24 mouse cellular contexts compared by ENCODE assay signal in genomic region chr3:41075376-41075775, GRCm38 (mm10). TPM values are rescaled to one million over a fixed set of nuclear protein-coding genes. Genes with fewer than 3 reads are reported as not detected.
A peak's percentile ranks its signal among the peaks of the same experiment; 100 is the strongest.
DNase-seq lines count a peak whose midpoint lies in the region; ATAC-seq and TF ChIP-seq lines count a peak whose summit lies in the region.
"Had no signal": no experiment of that assay in that cellular context is flagged by ENCODE, and none has a peak within 500 bp of the region (broad histone marks: within the 10 kb centered on the region; RNA-seq: fewer than 3 reads in every experiment).

No protein-coding gene starts in this region.

- 74% methylated on average over 8 of the region's 8 CpGs for WGBS in heart, embryonic 12.5 days
- WGBS in heart, embryonic 14.5 days = 53% methylated on average over 8 of the region's 8 CpGs
- 38% methylated on average over 8 of the region's 8 CpGs for WGBS in heart, postnatal 0 days

- no peaks in the 10 kb centered on the region for H3K27me3 ChIP-seq in heart, embryonic 12.5 days (replicated peaks)
- no peaks in the 10 kb centered on the region for H3K27me3 ChIP-seq in heart, embryonic 14.5 days (ENCODE audit: control insufficient read depth, insufficient read depth, low read length)
- no peaks in the 10 kb centered on the region for H3K27me3 ChIP-seq in heart, postnatal 0 days (ENCODE audit: control insufficient read depth, insufficient read depth, low read length)
- H3K27me3 ChIP-seq: embryonic facial prominence, embryonic 13.5 days; forebrain, embryonic 12.5 days; forebrain, embryonic 15.5 days; hindbrain, embryonic 12.5 days; hindbrain, embryonic 15.5 days had no signal

- H3K9me3 ChIP-seq in heart, embryonic 12.5 days (replicated peaks) = no peaks in the 10 kb centered on the region
- H3K9me3 ChIP-seq in heart, embryonic 14.5 days (ENCODE audit: control insufficient read depth, low read length) = no peaks in the 10 kb centered on the region
- H3K9me3 ChIP-seq in heart, postnatal 0 days (replicated peaks; ENCODE audit: control insufficient read depth, low read length) = no peaks in the 10 kb centered on the region
- H3K9me3 ChIP-seq: embryonic facial prominence, embryonic 10.5 days; embryonic facial prominence, embryonic 13.5 days; forebrain, embryonic 12.5 days; forebrain, embryonic 15.5 days; hindbrain, embryonic 12.5 days; hindbrain, embryonic 15.5 days had no signal

- H3K4me1 ChIP-seq in heart, embryonic 12.5 days (replicated peaks) = peaks cover 20% of the 10 kb centered on the region
- peaks cover 3 to 34% of the 10 kb centered on the region in 2 experiments; a peak in 3 of 4 replicates for H3K4me1 ChIP-seq in heart, embryonic 14.5 days (ENCODE audit: control insufficient read depth in 2 of 2, insufficient read depth in 2 of 2, low read length in 2 of 2)
- peaks cover 22% of the 10 kb centered on the region for H3K4me1 ChIP-seq in heart, postnatal 0 days (ENCODE audit: control insufficient read depth, insufficient read depth)
- H3K4me1 ChIP-seq: hindbrain, embryonic 12.5 days had no signal

- H3K9ac ChIP-seq in heart, embryonic 12.5 days = no peak overlapping the region
- peak overlapping the region; percentile 6; the same call in 1 of the 2 replicates for H3K9ac ChIP-seq in heart, embryonic 14.5 days (ENCODE audit: low read length)
- H3K9ac ChIP-seq in heart, postnatal 0 days (replicated peaks; ENCODE audit: low read depth, low read length) = no peak overlapping the region
- H3K9ac ChIP-seq: embryonic facial prominence, embryonic 13.5 days; forebrain, embryonic 12.5 days; forebrain, embryonic 15.5 days; hindbrain, embryonic 12.5 days; hindbrain, embryonic 15.5 days had no signal

- intact Hi-C loops in heart, postnatal 25 days (cut with DNase I) = no loop called here
- intact Hi-C loops in heart, postnatal 36 days (cut with DNase I) = no loop called here

- DNase-seq in heart, adult 11 months = peak; percentile 45
- no peak for DNase-seq in heart, postnatal 25 days (ENCODE audit: low spot score)
- DNase-seq in heart, postnatal 0 days (ENCODE audit: low spot score) = peak; percentile 54
- DNase-seq in heart, postnatal 36 days = no peak
- DNase-seq: adrenal gland, adult 8-10 months; adrenal gland, postnatal 25 days; cerebellum, adult 11-12 months; cerebellum, adult 8-10 months; cerebellum, postnatal 10 days; cerebellum, postnatal 36 days; embryo, embryonic 11 days; gastrocnemius, postnatal 25 days; kidney, adult 2 months had no signal

- peaks cover 8% of the 10 kb centered on the region; the same call in 1 of the 2 replicates for H3K36me3 ChIP-seq in heart, embryonic 12.5 days
- 0 out of 2 replicates have a peak, but pooled peaks cover 5% of the 10 kb centered on the region for H3K36me3 ChIP-seq in heart, embryonic 14.5 days (ENCODE audit: control insufficient read depth, insufficient read depth, low read length)
- no peaks in the 10 kb centered on the region for H3K36me3 ChIP-seq in heart, postnatal 0 days (replicated peaks; ENCODE audit: control insufficient read depth, insufficient read depth, low read length)
- H3K36me3 ChIP-seq: embryonic facial prominence, embryonic 10.5 days; embryonic facial prominence, embryonic 13.5 days; forebrain, embryonic 12.5 days; forebrain, embryonic 15.5 days; hindbrain, embryonic 12.5 days; hindbrain, embryonic 15.5 days had no signal

- no peak overlapping the region for H3K27ac ChIP-seq in heart, embryonic 12.5 days (ENCODE audit: poor library complexity, severe bottlenecking)
- 0 out of 4 replicates have a peak overlapping the region, but pooled peaks of 1 of the 2 experiments have one; percentile 5 for H3K27ac ChIP-seq in heart, embryonic 14.5 days (replicated peaks in 1 of 2; ENCODE audit: control insufficient read depth in 1 of 2, insufficient read depth in 1 of 2, low read depth in 2 of 2, low read length in 2 of 2)
- peak overlapping the region; percentile 32 for H3K27ac ChIP-seq in heart, postnatal 0 days (ENCODE audit: low read depth)
- H3K27ac ChIP-seq: embryonic facial prominence, embryonic 10.5 days; embryonic facial prominence, embryonic 13.5 days; forebrain, embryonic 12.5 days; forebrain, embryonic 15.5 days; hindbrain, embryonic 12.5 days; hindbrain, embryonic 15.5 days had no signal

- no peak for ATAC-seq in heart, embryonic 12.5 days (ENCODE audit: insufficient number of reproducible peaks, low FRiP score)
- no peak for ATAC-seq in heart, embryonic 14.5 days (ENCODE audit: insufficient number of reproducible peaks, insufficient read depth, low FRiP score, low read depth)
- peak; percentile 70 for ATAC-seq in heart, postnatal 0 days (ENCODE audit: insufficient read depth, low read depth)
- ATAC-seq: activated CD4-positive, CD25-positive, alpha-beta regulatory T cell, adult 4 months; forebrain, embryonic 15.5 days; intestine, postnatal 0 days had no signal

- TF ChIP-seq EP300 in heart, postnatal 0 days (IDR thresholded peaks at IDR 0.05; ENCODE audit: low read depth) = 0 out of 2 replicates have a peak, but pooled peaks have one; percentile 29

- TF ChIP-seq CTCF in heart, postnatal 0 days (IDR thresholded peaks at IDR 0.05; ENCODE audit: low read depth) = no peak

- no peak overlapping the region for H3K4me2 ChIP-seq in heart, embryonic 12.5 days
- peak overlapping the region; percentile 19 for H3K4me2 ChIP-seq in heart, embryonic 14.5 days (ENCODE audit: low read length)
- peak overlapping the region; percentile 28; the same call in 1 of the 2 replicates for H3K4me2 ChIP-seq in heart, postnatal 0 days (ENCODE audit: low read depth, low read length)
- H3K4me2 ChIP-seq: embryonic facial prominence, embryonic 13.5 days; forebrain, embryonic 12.5 days; forebrain, embryonic 15.5 days; hindbrain, embryonic 12.5 days; hindbrain, embryonic 15.5 days had no signal

- no peak overlapping the region for H3K4me3 ChIP-seq in heart, embryonic 12.5 days
- H3K4me3 ChIP-seq in heart, embryonic 14.5 days (ENCODE audit: control insufficient read depth in 1 of 2, insufficient read depth in 1 of 2, low read depth in 1 of 2, low read length in 2 of 2) = no peak overlapping the region
- no peak overlapping the region for H3K4me3 ChIP-seq in heart, postnatal 0 days (ENCODE audit: low read depth, low read length)
- H3K4me3 ChIP-seq: embryonic facial prominence, embryonic 10.5 days; embryonic facial prominence, embryonic 13.5 days; erythroblast, embryonic 14.5 days; forebrain, embryonic 12.5 days; forebrain, embryonic 15.5 days; hindbrain, embryonic 12.5 days; hindbrain, embryonic 15.5 days had no signal

RNA-seq across cellular contexts. Expression of gene Pgrmc2, which starts 7.5 kb away (rescaled TPM):
- polyA plus RNA-seq in heart, embryonic 12.5 days (2016; fragmentation: Nextera tagmentation; extraction: Ambion mirVana) = 56.4 and 59.2 TPM in 2 replicates
- polyA plus RNA-seq in heart, embryonic 14.5 days (2014; fragmentation: Nextera tagmentation; extraction: Ambion mirVana) = 32.7 and 39.7 TPM in 2 replicates
- total RNA-seq in heart, postnatal 25 days (2021) = 10 to 100 TPM; 27.5 to 30.1 TPM
- 18.4 and 34.1 TPM in 2 replicates for total RNA-seq in heart, postnatal 0 days (2014; rRNA removed; ENCODE audit: low replicate concordance)
- 29.5 and 32.1 TPM in 2 replicates for polyA plus RNA-seq in heart, postnatal 0 days (2015; fragmentation: Nextera tagmentation; extraction: Ambion mirVana)
- 10 to 100 TPM; 31.8 to 36.0 TPM for total RNA-seq in heart, postnatal 36 days (2021)

Comparison
In these comparisons a context has a peak if more than half of its experiments do, and no peak if none do; other contexts are left out.
1. DNase-seq: peak in heart, adult 11 months (single experiment) and heart, postnatal 0 days (single experiment); none in heart, postnatal 25 days (single experiment) and heart, postnatal 36 days (0 of 2).